Mouse (Mus musculus): ENCODE measurements at regions not wholly inside any gene's neighbourhood (a gene's known extent, or its start where the extent isn't known, plus 50 kb on each side); places are given as distances from the start of the nearest gene placed in this dataset.

DNA sequence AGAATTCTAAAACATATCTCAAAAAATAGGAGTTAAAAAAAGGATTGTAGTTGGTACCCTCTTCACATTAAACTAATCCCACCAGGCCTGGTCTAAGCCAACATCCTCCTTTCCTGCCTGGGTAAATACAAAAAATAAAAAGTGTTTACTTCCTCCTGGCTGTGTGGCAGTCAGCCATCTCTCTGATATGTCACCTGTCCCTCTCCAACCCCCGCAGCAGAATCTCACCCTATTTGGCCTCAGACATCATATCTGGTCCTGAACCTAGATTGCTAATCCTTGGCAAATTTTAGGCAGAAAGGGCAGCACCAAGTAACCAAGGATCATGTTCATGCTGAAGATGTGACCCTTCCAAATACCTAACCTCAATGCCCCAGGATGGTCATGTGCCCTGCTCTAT, 59.2 kb upstream of the Cadm1 start:
- Histone ChIP-seq H3K4me2 (no peak overlapping the region), H3K27me3 (replicated peaks) (peaks cover 31% of the 10 kb centered on the region; the same call in 1 of the 2 replicates), H3K36me3 (no peaks in the 10 kb centered on the region), H3K27ac (replicated peaks) (no peak overlapping the region), H3K4me1 (peaks cover 8% of the 10 kb centered on the region), H3K9me3 (no peaks in the 10 kb centered on the region), H3K4me3 (no peak overlapping the region), H3K9ac (no peak overlapping the region)
- 59% methylated on average over 1 of the region's 1 CpGs for WGBS
- ATAC-seq (ENCODE audit: extremely low read depth, insufficient number of reproducible peaks, low FRiP score, low TSS enrichment), result no peak

DNA sequence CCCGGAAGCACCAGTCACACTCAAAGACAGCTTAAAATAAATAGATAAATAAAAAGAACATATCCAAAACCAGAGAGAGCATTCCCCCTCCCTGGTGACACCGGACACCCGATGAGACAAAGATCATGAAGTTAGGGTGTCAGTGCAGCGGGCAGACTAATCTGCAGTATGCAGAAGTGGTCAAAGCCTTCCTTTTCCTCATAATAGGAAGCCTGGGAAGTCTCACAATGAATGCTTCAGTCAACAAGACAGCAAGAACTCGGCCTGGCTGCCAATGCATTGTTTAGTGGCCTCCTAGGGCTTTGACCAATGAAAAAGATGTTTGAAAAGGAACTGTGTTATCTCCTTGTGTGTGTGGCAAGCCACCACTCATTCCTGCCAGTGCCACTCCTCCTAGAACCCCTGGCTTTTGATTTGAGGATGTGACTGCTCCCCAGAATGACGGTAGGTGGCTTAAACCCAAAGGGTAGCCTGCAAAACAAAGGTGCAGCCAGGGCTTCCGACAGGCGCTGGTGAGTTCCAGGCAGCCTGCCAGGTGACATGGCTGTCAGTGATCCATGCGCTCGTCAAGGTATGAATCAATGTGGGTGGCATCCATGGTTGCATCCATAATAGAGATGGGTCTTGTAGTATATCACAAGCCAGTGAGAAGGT, 58.1 kb upstream of the Cadm1 start:
- peaks cover 36% of the 10 kb centered on the region for H3K27me3 ChIP-seq (replicated peaks)
- no peak for ATAC-seq (ENCODE audit: extremely low read depth, insufficient number of reproducible peaks, low FRiP score, low TSS enrichment)
- peaks cover 8% of the 10 kb centered on the region for H3K4me1 ChIP-seq
- WGBS, result 44% methylated on average over 10 of the region's 10 CpGs
- no peak overlapping the region for H3K9ac ChIP-seq
- H3K36me3 ChIP-seq, result no peaks in the 10 kb centered on the region
- H3K9me3 ChIP-seq, result no peaks in the 10 kb centered on the region
- H3K4me3 ChIP-seq, result no peak overlapping the region
- no peak overlapping the region for H3K4me2 ChIP-seq
- H3K27ac ChIP-seq (replicated peaks), result 0 out of 2 replicates have a peak overlapping the region, but pooled peaks have one; percentile 32

DNA sequence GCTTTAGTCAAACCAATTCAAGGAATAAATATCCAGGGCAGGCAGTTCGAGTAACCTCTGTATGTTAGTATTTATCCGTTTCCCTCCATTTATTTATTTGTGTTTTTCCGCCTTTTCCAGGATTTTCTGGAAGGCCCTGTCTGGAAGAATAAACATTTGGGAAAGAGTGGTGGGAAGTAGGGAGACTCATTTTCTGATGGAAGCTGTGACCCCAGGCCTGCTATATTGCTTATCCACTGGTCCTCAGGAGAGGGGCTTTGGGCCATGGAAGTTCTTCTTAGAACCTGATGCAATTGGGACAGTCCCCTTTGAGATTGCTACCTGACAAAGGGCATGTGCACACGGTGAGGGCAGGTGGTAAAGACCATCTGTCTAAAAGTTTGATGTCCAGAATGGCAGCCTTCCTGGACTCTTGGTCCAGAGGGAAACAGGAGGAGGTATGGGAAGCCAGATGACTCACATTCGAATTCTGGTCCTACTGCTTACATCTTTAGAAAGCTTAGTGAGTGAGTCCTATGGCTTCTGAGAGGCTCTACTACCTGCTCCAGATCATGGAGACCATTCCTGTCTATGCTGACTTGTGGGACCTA, 56.1 kb upstream of the Cadm1 start:
- no peak for ATAC-seq (ENCODE audit: extremely low read depth, insufficient number of reproducible peaks, low FRiP score, low TSS enrichment)

GRCm38 (mm10) chr9:47474776-47475175, 55.2 kb upstream of the Cadm1 start:
- Histone ChIP-seq H3K9ac (no peak overlapping the region), H3K4me1 (peaks cover 5% of the 10 kb centered on the region), H3K36me3 (no peaks in the 10 kb centered on the region), H3K4me3 (no peak overlapping the region), H3K4me2 (no peak overlapping the region), H3K9me3 (no peaks in the 10 kb centered on the region), H3K27me3 (replicated peaks) (peaks cover 41% of the 10 kb centered on the region), H3K27ac (replicated peaks) (no peak overlapping the region)
- WGBS, result 47% methylated on average over 5 of the region's 5 CpGs
- no peak for ATAC-seq (ENCODE audit: extremely low read depth, insufficient number of reproducible peaks, low FRiP score, low TSS enrichment)

More for the DNA sequence above, 56.1 kb upstream of the Cadm1 start:
- peaks cover 33% of the 10 kb centered on the region for H3K27me3 ChIP-seq (replicated peaks)
- no peak overlapping the region for H3K4me3 ChIP-seq
- H3K4me2 ChIP-seq, result no peak overlapping the region
- no peak overlapping the region for H3K9ac ChIP-seq
- no peak overlapping the region for H3K27ac ChIP-seq (replicated peaks)
- 78% methylated on average over 5 of the region's 5 CpGs for WGBS
- H3K36me3 ChIP-seq, result no peaks in the 10 kb centered on the region
- H3K9me3 ChIP-seq, result no peaks in the 10 kb centered on the region
- H3K4me1 ChIP-seq, result peaks cover 8% of the 10 kb centered on the region

GRCm38 (mm10) chr9:47477889-47478288, 52.1 kb upstream of the Cadm1 start:
- peaks cover 44% of the 10 kb centered on the region for H3K27me3 ChIP-seq (replicated peaks)
- no peak overlapping the region for H3K4me3 ChIP-seq
- no peak overlapping the region for H3K27ac ChIP-seq (replicated peaks)
- no peak for ATAC-seq (ENCODE audit: extremely low read depth, insufficient number of reproducible peaks, low FRiP score, low TSS enrichment)
- no peaks in the 10 kb centered on the region for H3K9me3 ChIP-seq
- H3K4me1 ChIP-seq, result no peaks in the 10 kb centered on the region
- H3K36me3 ChIP-seq, result no peaks in the 10 kb centered on the region
- H3K9ac ChIP-seq, result no peak overlapping the region
- no peak overlapping the region for H3K4me2 ChIP-seq
- WGBS, result 73% methylated on average over 2 of the region's 2 CpGs

Measured in heart, embryonic 13.5 days (tissue).